Mouse (Mus musculus) forebrain, embryonic 10.5 days (tissue): ENCODE results near the gene Zfyve19. TPM values are rescaled to one million over a fixed set of nuclear protein-coding genes. Genes with fewer than 3 reads are reported as not detected.
A peak's percentile ranks its signal among the peaks of the same experiment; 100 is the strongest.

ENCODE experiments used
- DNase-seq: peaks from one replicate; pipeline ENCODE4 v3.0.0-alpha.2; 2017; ENCODE audit warnings: low spot score; ENCODE audit errors: extremely low spot score
- H3K27ac ChIP-seq: fragments of 300-500 bp; sonication (generic); 2 replicates; pipeline ENCODE4 v1.5.1; 2016; ENCODE audit warnings: mild to moderate bottlenecking
- H3K27me3 ChIP-seq: fragments of 300-500 bp; sonication (generic); 2 replicates; pipeline ENCODE4 v1.6.1; 2016; ENCODE audit warnings: mild to moderate bottlenecking; ENCODE audit not compliant: poor library complexity, severe bottlenecking
- H3K36me3 ChIP-seq: fragments of 300-500 bp; sonication (generic); replicated peaks from 2 replicates; pipeline ENCODE4 v1.6.1; 2016; ENCODE audit warnings: mild to moderate bottlenecking, moderate library complexity
- H3K4me1 ChIP-seq: fragments of 300-500 bp; sonication (generic); 2 replicates; pipeline ENCODE4 v1.6.1; 2016
- H3K4me3 ChIP-seq: fragments of 300-500 bp; sonication (generic); 2 replicates; pipeline ENCODE4 v1.5.1; 2016; ENCODE audit warnings: mild to moderate bottlenecking, moderate library complexity
- H3K9me3 ChIP-seq: fragments of 300-500 bp; sonication (generic); 2 replicates; pipeline ENCODE4 v1.6.1; 2016; ENCODE audit warnings: mild to moderate bottlenecking, moderate library complexity
- WGBS: fragments of 180-500 bp; shearing (Covaris S2); methylation state at CpG from one replicate; pipeline ENCODE4 v1.1.7; 2016; 5-methylcytosine and 5-hydroxymethylcytosine counted together
- polyA plus RNA-seq: library from polyadenylated mRNA; unstranded; fragments of >200 nt; fragmentation: Nextera tagmentation; extraction: Ambion mirVana; gene quantifications from 2 replicates; pipeline ENCODE4 v1.2.1, GENCODE M21; 2016

Gene Zfyve19
- polyA plus RNA-seq, 1 experiment from 2014 or later: 53.9 TPM

DNA sequence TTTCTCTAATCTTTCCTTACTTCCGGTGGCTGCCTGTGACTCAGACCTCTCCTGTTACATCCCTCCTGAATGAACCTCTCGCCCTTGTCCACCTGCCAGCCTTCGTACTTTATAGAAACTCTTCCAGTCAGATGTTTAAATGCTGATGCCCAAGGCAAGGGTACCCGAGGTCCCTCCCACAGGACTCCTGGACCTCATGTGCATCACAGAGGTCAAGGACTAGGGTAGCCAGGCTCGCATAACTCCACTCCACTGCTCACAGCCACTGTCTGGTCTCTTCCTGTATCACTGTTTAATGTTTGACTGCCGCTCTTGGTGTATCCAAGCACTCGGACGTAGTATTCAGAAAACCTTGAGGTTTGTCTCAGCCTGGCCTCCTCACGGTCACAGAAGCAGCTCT is 34.1 kb downstream of the Zfyve19 start:
- H3K9me3 ChIP-seq: no peaks in the 10 kb centered on the region
- 87% methylated on average over 9 of the region's 9 CpGs for WGBS
- no peak overlapping the region for H3K4me3 ChIP-seq
- DNase-seq: no peak
- no peak overlapping the region for H3K27ac ChIP-seq
- no peaks in the 10 kb centered on the region for H3K36me3 ChIP-seq
- peaks cover 5% of the 10 kb centered on the region for H3K4me1 ChIP-seq
- H3K27me3 ChIP-seq: peaks cover 32% of the 10 kb centered on the region

DNA sequence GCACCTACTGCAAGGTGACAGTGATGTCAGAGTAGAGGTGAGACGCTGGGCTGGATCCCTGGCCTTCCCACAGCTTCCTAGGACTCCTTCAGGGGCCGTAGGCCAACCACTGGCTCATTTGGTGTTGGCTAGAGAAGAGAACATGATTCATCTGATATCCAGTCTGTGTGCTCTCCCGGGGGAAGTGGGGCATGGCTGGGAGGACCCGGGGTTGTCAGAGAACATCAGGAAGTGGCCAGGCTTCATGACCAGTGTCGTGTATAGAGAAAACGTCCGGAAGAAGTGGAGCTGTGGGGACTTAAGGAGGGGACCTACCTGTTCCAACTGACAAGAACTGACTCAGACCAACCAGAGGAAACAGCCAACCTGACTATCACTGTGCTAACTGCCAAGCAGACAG is 36.8 kb downstream of the Zfyve19 start:
- no peaks in the 10 kb centered on the region for H3K9me3 ChIP-seq
- WGBS: 84% methylated on average over 7 of the region's 7 CpGs

DNA sequence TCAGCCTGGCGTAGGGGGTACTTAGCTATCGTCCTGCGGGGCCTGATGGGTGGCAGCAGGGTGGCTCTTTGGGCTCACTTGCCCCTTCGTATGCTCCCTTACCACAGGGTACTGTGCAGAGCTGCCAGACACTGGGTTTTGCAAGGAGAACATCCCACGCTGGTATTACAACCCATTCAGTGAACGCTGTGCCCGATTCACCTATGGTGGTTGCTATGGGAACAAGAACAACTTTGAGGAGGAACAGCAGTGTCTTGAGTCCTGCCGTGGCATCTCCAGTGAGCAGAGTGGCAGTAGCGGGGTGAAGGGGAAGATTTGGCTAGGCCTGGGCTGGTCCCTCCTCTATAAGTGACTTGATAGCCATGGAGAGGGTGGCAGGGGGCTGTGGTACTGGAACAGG is 39.5 kb downstream of the Zfyve19 start:
- H3K36me3 ChIP-seq: no peaks in the 10 kb centered on the region
- no peak overlapping the region for H3K27ac ChIP-seq
- no peaks in the 10 kb centered on the region for H3K9me3 ChIP-seq
- no peak for DNase-seq
- H3K4me1 ChIP-seq: peaks cover 7% of the 10 kb centered on the region
- no peak overlapping the region for H3K4me3 ChIP-seq
- 86% methylated on average over 9 of the region's 9 CpGs for WGBS
- H3K27me3 ChIP-seq: no peaks in the 10 kb centered on the region

More for the DNA sequence above, 36.8 kb downstream of the Zfyve19 start:
- H3K27me3 ChIP-seq: peaks cover 6% of the 10 kb centered on the region
- H3K4me3 ChIP-seq: no peak overlapping the region
- DNase-seq: no peak
- H3K27ac ChIP-seq: no peak overlapping the region
- H3K4me1 ChIP-seq: no peaks in the 10 kb centered on the region
- H3K36me3 ChIP-seq: no peaks in the 10 kb centered on the region

DNA sequence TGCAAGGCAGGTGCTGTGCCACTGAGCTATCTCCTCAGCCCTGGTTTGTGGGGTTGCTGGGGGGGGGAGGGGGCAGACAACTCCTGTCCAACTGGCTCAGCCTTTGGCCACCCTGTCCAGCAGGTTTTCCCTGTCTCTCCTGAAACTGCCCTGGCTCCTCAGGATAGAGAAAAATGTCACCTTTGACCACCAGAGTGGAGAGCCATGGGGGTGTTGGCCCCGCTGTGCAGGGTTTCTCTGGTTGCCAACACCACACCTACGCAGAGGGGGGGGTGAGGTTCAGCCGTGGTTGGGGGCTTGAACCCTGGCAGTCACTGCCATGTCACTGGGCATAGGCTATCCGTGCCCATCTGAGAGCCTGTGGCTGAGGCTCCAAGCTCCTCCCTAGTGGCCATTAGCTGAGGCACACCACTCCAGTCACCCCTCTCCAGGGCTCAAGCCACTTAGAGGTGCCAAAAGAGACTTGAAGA is 41.2 kb downstream of the Zfyve19 start:
- Histone ChIP-seq H3K4me1 (peaks cover 7% of the 10 kb centered on the region), H3K9me3 (no peaks in the 10 kb centered on the region), H3K27me3 (peaks cover 11% of the 10 kb centered on the region), H3K4me3 (no peak overlapping the region), H3K36me3 (no peaks in the 10 kb centered on the region), H3K27ac (no peak overlapping the region)
- DNase-seq: no peak
- WGBS: 66% methylated on average over 4 of the region's 4 CpGs

DNA sequence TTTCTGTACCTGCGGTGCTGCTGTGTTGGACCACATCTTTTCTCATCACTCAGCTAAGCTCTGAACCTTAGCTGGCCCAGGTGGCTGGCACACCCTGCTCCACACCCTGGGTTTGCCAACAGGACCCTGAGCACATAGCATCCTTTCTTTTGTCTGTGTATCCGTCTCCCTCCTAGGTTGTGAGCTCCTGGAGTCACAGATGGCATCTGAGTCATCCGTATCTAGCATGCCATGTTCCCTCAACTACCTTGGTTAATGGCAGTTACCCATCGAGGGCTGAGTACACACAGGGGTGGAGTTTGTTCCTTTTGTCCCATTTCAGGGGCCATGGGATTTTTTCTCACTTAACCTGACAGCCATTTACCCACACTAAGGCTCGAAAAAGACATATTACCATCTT is 42.0 kb downstream of the Zfyve19 start:
- no peak overlapping the region for H3K27ac ChIP-seq
- WGBS: 72% methylated on average over 5 of the region's 5 CpGs
- peaks cover 19% of the 10 kb centered on the region for H3K27me3 ChIP-seq
- H3K36me3 ChIP-seq: no peaks in the 10 kb centered on the region
- no peaks in the 10 kb centered on the region for H3K9me3 ChIP-seq
- DNase-seq: no peak
- peaks cover 11% of the 10 kb centered on the region for H3K4me1 ChIP-seq
- peak overlapping the region; percentile 19; the same call in 1 of the 2 replicates for H3K4me3 ChIP-seq

DNA sequence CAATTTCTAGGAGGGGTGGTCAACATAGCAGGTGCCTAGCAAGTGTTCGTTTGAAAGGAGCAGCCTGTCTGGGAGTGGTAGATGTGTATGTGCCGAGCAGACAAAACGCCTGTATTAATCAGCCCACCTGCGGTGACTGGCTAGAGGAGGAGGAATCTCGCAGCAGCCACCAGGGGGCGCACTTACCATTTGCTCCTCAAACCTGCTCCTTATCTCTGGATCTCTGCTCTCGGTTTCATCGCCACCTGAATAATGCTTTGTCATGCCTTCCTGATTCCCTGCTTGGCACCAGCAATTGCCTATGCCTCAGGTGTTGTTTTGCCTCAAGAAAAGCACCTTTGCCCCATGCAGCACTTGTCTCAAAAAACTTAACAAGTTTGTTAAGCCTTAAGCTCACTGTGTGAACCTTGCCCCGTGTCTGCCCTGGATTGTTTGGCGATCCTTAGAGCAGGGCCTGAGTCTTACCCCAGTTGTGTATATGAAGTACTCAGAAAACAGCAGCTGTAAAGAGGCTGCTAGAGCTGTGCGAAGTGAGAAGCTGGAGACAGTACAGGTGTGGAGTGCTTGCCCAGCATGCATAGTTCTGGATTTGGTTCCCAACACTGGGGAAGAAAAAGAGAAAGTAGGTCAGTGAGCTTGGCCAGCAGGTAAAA is 42.5 kb downstream of the Zfyve19 start:
- 17% methylated on average over 11 of the region's 11 CpGs for WGBS
- H3K9me3 ChIP-seq: no peaks in the 10 kb centered on the region
- H3K27ac ChIP-seq: peak overlapping the region; percentile 36; the same call in 1 of the 2 replicates
- H3K36me3 ChIP-seq: no peaks in the 10 kb centered on the region
- peak; percentile 87 for DNase-seq
- peak overlapping the region; percentile 19; the same call in 1 of the 2 replicates for H3K4me3 ChIP-seq
- H3K27me3 ChIP-seq: peaks cover 21% of the 10 kb centered on the region
- peaks cover 11% of the 10 kb centered on the region for H3K4me1 ChIP-seq

DNA sequence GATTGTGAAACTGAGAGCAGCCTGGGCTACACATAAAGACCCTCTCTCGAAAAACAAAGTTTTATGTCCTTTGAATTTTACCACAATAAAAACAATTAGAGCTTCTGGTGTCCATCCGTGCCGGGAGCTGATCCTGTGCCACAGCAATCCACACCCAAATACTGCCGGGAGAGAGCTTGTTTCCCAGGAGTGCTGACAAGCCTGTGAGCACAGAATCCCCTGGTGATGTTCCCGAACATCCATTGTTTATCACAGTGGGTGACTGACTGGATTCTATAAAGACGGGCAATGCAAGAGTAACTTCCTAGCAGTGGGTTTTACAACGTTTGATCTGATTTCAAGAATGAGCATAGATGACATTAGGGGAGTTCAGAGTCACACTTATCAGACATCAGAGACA is 46.6 kb downstream of the Zfyve19 start:
- Histone ChIP-seq H3K4me1 (peaks cover 11% of the 10 kb centered on the region), H3K36me3 (no peaks in the 10 kb centered on the region), H3K4me3 (no peak overlapping the region), H3K27me3 (peaks cover 21% of the 10 kb centered on the region), H3K27ac (no peak overlapping the region), H3K9me3 (no peaks in the 10 kb centered on the region)
- 15% methylated on average over 7 of the region's 7 CpGs for WGBS
- DNase-seq: no peak

DNA sequence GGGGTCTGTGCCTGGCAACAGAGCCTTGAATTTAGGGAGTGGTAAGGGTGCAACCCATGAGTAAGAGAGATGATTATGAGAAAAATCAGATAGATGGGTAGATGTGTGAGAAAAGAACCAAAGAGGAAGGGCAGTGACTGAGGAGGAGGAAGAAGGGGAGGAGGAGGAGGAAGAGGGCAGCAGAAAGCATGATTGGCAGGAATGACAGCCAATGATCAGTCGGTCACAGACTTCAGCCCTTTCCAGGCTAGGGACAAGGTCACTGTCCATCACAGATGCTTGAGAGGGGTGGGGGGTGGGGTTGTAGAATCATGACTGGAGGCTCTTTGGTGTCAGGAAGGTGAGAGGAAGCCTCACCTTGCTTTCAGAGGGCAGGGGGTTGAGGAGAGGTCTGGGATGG is 52.1 kb downstream of the Zfyve19 start:
- no peaks in the 10 kb centered on the region for H3K9me3 ChIP-seq
- H3K27ac ChIP-seq: no peak overlapping the region
- peaks cover 1% of the 10 kb centered on the region for H3K27me3 ChIP-seq
- no peak overlapping the region for H3K4me3 ChIP-seq
- no peak for DNase-seq
- H3K36me3 ChIP-seq: no peaks in the 10 kb centered on the region
- peaks cover 8% of the 10 kb centered on the region for H3K4me1 ChIP-seq
- WGBS: 83% methylated on average over 1 of the region's 1 CpGs

DNA sequence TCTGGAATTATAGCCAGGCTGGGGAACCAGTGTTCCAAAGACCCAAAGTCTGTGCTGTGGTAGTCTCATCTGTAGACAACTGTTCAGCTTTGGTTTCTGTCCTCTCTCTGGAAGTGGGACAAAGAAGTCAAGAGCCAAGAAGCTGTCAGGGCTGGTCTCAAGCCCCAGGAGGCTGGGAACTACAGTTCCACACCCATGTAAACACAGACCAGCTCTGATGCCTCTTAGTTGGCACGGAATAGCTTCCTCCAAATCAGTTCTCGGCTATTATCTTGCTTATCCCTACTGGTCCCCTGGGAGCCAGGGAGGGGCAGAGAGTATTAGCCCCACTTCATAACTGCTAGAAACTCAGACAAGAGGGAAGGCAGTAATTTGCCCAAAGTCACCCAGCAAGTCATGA is 52.9 kb downstream of the Zfyve19 start:
- no peak overlapping the region for H3K27ac ChIP-seq
- no peaks in the 10 kb centered on the region; the same call in 1 of the 2 replicates for H3K27me3 ChIP-seq
- WGBS: 72% methylated on average over 2 of the region's 2 CpGs
- peaks cover 8% of the 10 kb centered on the region for H3K4me1 ChIP-seq
- H3K36me3 ChIP-seq: no peaks in the 10 kb centered on the region
- no peak for DNase-seq
- no peaks in the 10 kb centered on the region for H3K9me3 ChIP-seq
- no peak overlapping the region for H3K4me3 ChIP-seq

DNA sequence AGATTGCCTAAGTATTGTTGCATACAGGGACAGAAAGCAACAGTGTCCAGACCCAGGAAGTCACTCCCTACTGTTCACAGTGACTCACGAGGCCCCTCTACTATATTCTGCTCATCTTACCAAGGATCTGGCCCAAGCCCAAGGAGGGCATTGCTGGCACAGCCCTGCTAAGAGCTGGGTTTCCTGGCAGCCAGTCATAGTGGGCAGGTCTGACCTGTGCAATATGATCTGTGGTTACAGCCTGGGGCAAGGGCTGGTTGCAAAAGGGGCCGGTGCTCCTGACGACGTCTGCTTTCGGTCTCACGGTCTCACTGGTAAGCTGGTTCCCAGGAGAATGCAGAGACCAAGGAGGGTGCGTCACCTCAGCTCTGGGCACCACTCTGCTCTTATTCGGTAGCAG is 54.6 kb downstream of the Zfyve19 start:
- WGBS: 42% methylated on average over 8 of the region's 8 CpGs
- H3K36me3 ChIP-seq: no peaks in the 10 kb centered on the region
- H3K4me3 ChIP-seq: no peak overlapping the region
- DNase-seq: no peak
- H3K4me1 ChIP-seq: peaks cover 8% of the 10 kb centered on the region
- H3K9me3 ChIP-seq: no peaks in the 10 kb centered on the region
- H3K27me3 ChIP-seq: no peaks in the 10 kb centered on the region; the same call in 1 of the 2 replicates
- H3K27ac ChIP-seq: no peak overlapping the region

DNA sequence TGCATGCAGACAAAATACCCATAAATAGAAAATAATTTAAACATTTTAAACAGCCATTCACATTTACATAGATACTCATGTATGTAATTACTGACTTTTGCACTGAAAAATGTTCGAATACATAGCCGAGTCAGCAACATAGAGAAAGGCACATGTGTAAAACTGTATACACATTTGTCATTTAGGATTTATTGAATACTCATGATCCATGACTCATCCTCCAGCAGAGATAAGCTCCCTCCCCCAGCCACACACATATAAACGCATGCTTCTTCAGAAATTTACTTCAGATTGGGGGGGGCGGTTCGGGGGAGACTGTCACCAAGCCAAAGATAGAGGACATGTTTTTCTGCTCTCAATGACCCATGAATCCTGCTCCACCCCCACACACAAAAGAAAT is 55.4 kb downstream of the Zfyve19 start:
- no peaks in the 10 kb centered on the region for H3K36me3 ChIP-seq
- H3K4me1 ChIP-seq: peaks cover 8% of the 10 kb centered on the region
- H3K27ac ChIP-seq: no peak overlapping the region
- H3K27me3 ChIP-seq: peaks cover 5% of the 10 kb centered on the region
- no peak for DNase-seq
- 88% methylated on average over 5 of the region's 5 CpGs for WGBS
- no peaks in the 10 kb centered on the region for H3K9me3 ChIP-seq
- no peak overlapping the region for H3K4me3 ChIP-seq
